Mouse (Mus musculus): ENCODE data around the gene Terf2. TPM values are rescaled to one million over a fixed set of nuclear protein-coding genes. Genes with fewer than 3 reads are reported as not detected.
"Not testable (repeated sequence)": the region's sequence is repeated elsewhere in the genome, so short reads cannot be mapped to it uniquely, and the experiment has no call there.

Terf2 gene
- polyA plus RNA-seq, 1 experiment: 1.4 TPM

DNA sequence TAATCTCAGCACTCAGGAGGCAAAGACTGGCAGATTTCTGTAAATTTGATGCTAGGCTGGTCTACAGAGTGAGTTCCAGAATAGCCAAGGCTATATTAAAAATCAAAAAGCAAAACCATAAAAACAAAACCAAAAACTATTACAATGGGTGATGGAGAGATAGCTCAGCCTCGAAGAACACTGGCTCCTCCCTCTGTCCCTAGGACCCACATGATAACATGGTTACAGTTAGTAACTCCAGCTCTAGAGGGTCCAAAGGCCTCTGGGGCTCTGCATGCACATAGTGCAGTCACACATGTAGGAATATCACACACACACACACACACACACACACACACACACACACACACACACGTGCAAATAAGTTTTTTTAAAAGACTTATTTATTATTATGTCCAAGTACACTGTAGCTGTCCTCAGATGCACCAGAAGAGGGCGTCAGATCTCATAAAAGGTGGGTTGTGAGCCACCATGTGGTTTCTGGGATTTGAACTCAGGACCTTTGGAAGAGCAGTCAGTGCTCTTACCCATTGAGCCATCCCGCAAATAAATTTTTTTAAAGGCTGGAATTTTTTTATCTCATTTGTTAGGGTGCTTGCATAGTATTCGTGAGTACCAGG lies 13.6 kb upstream of the Terf2 start:
- Histone ChIP-seq H3K4me3 (replicated peaks) (no peak overlapping the region), H3K9me3 (ENCODE audit: control insufficient read depth, low read length) (no peaks in the 10 kb centered on the region), H3K36me3 (ENCODE audit: control insufficient read depth) (no peaks in the 10 kb centered on the region), H3K4me1 (ENCODE audit: control insufficient read depth) (peaks cover 7% of the 10 kb centered on the region), H3K27me3 (ENCODE audit: control insufficient read depth) (no peaks in the 10 kb centered on the region)
- no peak for TF ChIP-seq GATA1 (IDR thresholded peaks at IDR 0.05; ENCODE audit: low read length)
- TF ChIP-seq TAL1 (IDR thresholded peaks at IDR 0.05; ENCODE audit: low read length): no peak

DNA sequence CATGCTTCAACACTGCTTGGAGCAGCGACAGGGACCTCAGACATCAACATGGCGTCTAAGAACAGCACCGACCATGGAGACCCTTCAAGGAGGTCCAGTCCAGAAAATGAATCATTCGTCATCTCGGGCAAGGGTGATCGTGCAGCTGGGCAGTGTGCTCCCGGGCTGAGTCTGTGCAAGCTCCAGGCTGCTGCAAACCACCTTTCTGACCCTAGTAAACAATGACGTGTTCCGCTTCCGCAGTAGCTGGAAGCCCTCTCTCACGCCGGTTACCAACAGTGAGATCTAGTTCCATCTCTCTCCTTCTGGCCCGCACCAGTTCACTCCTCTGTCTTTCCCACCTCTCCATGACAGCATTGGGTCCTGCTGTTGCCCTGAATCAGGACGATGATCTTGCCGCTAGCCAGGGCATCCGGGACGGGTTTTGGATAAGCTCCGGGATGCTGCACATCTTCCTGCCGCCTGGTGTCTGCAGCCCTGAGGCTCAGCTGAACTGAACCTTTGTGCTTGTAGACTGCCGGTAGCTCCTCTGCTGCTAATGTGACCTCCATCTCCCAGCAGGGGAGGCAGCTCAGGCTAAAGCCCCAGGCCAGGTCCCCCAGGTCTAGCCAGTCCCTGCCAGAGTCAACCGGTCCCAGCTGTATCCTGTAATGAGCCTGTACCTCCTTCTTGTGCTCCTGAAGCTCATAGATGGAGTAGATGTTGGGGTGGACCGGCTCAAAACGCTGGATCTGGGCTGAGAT lies 12.8 kb upstream of the Terf2 start:
- Histone ChIP-seq H3K36me3 (ENCODE audit: control insufficient read depth) (no peaks in the 10 kb centered on the region), H3K9me3 (ENCODE audit: control insufficient read depth, low read length) (no peaks in the 10 kb centered on the region), H3K4me3 (replicated peaks) (peak overlapping the region; percentile 6), H3K4me1 (ENCODE audit: control insufficient read depth) (no peaks in the 10 kb centered on the region; the same call in none of the 2 replicates), H3K27me3 (ENCODE audit: control insufficient read depth) (no peaks in the 10 kb centered on the region)
- TF ChIP-seq TAL1 (IDR thresholded peaks at IDR 0.05; ENCODE audit: low read length) (no peak), GATA1 (IDR thresholded peaks at IDR 0.05; ENCODE audit: low read length) (no peak)

DNA sequence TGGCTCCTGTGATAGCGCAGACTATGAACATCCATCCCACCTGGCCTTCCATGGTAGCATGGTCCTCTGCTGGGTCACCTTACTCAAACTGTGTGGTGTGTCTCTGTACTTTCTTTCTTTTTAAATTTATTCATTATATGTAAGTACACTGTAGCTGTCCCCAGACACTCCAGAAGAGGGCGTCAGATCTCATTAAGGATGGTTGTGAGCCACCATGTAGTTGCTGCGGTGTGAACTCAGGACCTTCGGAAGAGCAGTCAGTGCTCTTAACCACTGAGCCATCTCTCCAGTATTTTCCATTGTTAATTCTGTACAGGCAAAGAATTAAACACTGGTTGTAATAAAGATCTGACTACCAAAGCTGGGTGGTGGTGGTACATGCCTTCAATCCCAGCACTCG lies 11.7 kb upstream of the Terf2 start:
- H3K9me3 ChIP-seq (ENCODE audit: control insufficient read depth, low read length); H3K4me3 ChIP-seq (replicated peaks); H3K36me3 ChIP-seq (ENCODE audit: control insufficient read depth); H3K4me1 ChIP-seq (ENCODE audit: control insufficient read depth); H3K27me3 ChIP-seq (ENCODE audit: control insufficient read depth): not testable (repeated sequence)

DNA sequence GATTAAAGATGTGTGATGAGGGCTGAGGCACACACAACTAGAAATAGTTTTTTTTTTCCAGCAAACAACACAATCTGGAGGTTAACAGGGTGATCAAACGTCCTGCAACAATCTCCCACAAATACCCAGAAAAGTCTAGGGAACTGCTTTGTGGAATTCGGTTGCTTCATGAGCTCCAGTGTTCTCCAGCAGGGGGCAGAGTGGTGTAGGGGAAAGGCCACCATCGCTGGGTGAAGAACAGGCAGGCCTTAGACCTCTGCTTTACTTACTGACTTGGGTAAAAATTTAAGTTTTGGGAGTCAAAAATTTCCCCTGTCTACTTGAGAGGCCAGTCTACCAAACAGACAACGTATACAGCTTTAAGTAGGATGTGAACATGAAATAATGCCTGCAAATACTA lies 8.2 kb upstream of the Terf2 start:
- TF ChIP-seq TAL1 (IDR thresholded peaks at IDR 0.05; ENCODE audit: low read length) (no peak), GATA1 (IDR thresholded peaks at IDR 0.05; ENCODE audit: low read length) (no peak)
- H3K9me3 ChIP-seq (ENCODE audit: control insufficient read depth, low read length): no peaks in the 10 kb centered on the region
- no peak overlapping the region for H3K4me3 ChIP-seq (replicated peaks)
- H3K4me1 ChIP-seq (ENCODE audit: control insufficient read depth): no peaks in the 10 kb centered on the region; the same call in 1 of the 2 replicates
- H3K36me3 ChIP-seq (ENCODE audit: control insufficient read depth): no peaks in the 10 kb centered on the region
- H3K27me3 ChIP-seq (ENCODE audit: control insufficient read depth): no peaks in the 10 kb centered on the region

DNA sequence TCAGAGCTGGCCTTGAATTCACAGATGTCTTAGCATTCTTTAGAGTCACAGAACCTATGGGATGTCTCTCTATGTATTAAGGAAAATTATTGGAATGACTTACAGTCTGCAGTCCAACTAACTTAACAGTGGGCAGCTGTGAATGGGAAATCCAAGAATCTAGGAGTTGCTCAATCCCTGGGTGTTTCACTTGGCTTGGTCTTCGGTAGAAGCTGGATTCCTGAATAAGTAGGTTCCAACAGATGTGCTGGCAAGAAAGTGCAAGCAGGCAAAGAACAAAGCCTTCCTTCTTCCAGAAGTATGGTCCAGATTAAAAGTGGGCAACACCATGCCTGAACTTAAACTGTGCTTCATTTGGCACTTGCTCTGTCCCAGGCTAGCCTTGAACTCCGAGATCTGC lies 4.3 kb upstream of the Terf2 start:
- no peak for TF ChIP-seq TAL1 (IDR thresholded peaks at IDR 0.05; ENCODE audit: low read length)
- no peak for TF ChIP-seq GATA1 (IDR thresholded peaks at IDR 0.05; ENCODE audit: low read length)
- H3K4me1 ChIP-seq (ENCODE audit: control insufficient read depth): peaks cover 10% of the 10 kb centered on the region

DNA sequence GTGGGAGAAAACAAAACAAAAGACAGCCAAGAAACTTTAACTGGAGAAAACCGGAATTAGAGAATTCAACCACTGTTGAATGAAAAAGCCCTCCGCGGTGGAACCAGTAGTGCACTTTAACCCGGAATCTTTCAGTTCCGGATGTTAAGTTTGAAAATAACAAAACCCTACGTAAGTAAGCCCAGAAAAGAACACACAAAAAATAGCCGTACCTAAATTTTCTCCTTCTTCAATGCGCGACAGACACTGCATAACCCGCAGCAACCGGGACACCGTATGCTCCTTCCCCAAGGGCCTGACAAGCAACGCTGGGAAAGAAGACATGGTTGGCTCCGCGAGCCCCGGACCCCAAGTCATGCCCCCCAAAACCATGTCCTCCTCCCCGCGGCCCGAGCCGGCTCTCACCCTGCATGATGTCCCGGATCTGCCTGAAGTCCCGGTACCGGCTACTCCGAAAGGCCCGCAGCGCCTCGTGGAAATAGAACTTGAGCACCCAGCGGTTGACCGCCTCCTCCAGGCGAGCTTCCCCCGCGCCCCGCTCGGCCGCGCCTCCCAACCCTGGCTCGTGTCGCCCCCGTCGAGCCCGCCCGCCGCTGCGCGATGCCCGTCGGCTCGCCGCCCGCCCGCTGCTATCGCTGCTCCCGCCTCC lies 506 bp downstream of the Terf2 start:
- H3K27me3 ChIP-seq (ENCODE audit: control insufficient read depth): no peaks in the 10 kb centered on the region
- peaks cover 36% of the 10 kb centered on the region for H3K4me1 ChIP-seq (ENCODE audit: control insufficient read depth)
- TF ChIP-seq TAL1 (IDR thresholded peaks at IDR 0.05; ENCODE audit: low read length): no peak
- no peak for TF ChIP-seq GATA1 (IDR thresholded peaks at IDR 0.05; ENCODE audit: low read length)

More for the DNA sequence above, 4.3 kb upstream of the Terf2 start:
- Histone ChIP-seq H3K27me3 (ENCODE audit: control insufficient read depth) (no peaks in the 10 kb centered on the region), H3K36me3 (ENCODE audit: control insufficient read depth) (no peaks in the 10 kb centered on the region), H3K9me3 (ENCODE audit: control insufficient read depth, low read length) (no peaks in the 10 kb centered on the region), H3K4me3 (replicated peaks) (no peak overlapping the region)

DNA sequence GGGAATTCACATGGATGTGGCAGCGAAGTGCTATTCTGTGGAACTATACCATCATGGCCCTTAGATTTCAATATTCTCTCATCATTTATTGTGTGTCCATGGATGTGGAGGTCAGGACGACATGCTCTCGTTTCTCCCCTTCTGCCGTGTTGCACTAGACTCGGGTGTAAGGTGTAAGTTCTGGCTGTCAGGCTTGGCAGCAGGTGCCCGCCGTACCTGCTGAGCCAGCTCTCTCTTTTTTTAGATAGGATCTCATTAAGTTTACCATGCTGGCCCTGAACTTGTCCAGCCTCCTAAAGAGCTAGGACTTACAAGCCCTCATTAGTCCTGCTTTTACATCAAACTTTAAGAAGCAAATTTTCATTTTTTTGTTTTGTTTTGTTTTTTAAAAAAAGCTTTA lies 5.8 kb downstream of the Terf2 start:
- Histone ChIP-seq H3K4me1 (ENCODE audit: control insufficient read depth) (peaks cover 26% of the 10 kb centered on the region), H3K9me3 (ENCODE audit: control insufficient read depth, low read length) (peaks cover 2% of the 10 kb centered on the region; the same call in 1 of the 2 replicates), H3K4me3 (replicated peaks) (no peak overlapping the region), H3K36me3 (ENCODE audit: control insufficient read depth) (peaks cover 77% of the 10 kb centered on the region), H3K27me3 (ENCODE audit: control insufficient read depth) (no peaks in the 10 kb centered on the region)
- TF ChIP-seq GATA1 (IDR thresholded peaks at IDR 0.05; ENCODE audit: low read length): no peak
- TF ChIP-seq TAL1 (IDR thresholded peaks at IDR 0.05; ENCODE audit: low read length): no peak

More for the DNA sequence above, 506 bp downstream of the Terf2 start:
- Histone ChIP-seq H3K4me3 (replicated peaks) (peak overlapping the region; percentile 95), H3K36me3 (ENCODE audit: control insufficient read depth) (peaks cover 33% of the 10 kb centered on the region), H3K9me3 (ENCODE audit: control insufficient read depth, low read length) (no peaks in the 10 kb centered on the region)

DNA sequence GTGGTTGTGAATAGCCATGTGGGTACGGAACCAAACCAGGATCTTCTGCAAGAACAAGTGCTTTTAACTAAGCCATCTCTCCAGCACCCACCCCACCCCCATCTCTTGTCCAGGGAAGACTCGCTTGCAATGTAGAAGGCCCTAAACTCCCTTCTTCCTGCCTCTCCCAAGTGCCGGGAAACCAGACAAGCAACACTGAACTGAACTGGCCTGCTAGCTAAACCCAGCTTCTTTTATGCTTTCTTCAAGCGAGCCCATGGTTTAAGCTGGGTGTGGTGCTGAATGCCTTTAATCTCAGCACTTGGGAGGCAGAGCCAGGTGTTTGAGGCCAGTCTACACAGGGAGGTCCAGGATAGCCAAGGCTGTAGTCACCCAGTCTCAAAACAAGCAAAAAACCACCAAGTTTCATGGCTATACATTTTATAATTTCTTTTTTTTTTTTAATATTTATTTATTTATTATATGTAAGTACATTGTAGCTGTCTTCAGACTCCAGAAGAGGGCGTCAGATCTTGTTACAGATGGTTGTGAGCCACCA lies 7.8 kb downstream of the Terf2 start:
- H3K4me1 ChIP-seq (ENCODE audit: control insufficient read depth): peaks cover 6% of the 10 kb centered on the region
- peaks cover 84% of the 10 kb centered on the region for H3K36me3 ChIP-seq (ENCODE audit: control insufficient read depth)
- TF ChIP-seq GATA1 (IDR thresholded peaks at IDR 0.05; ENCODE audit: low read length): no peak
- TF ChIP-seq TAL1 (IDR thresholded peaks at IDR 0.05; ENCODE audit: low read length): no peak
- H3K4me3 ChIP-seq (replicated peaks): no peak overlapping the region
- no peaks in the 10 kb centered on the region for H3K27me3 ChIP-seq (ENCODE audit: control insufficient read depth)
- H3K9me3 ChIP-seq (ENCODE audit: control insufficient read depth, low read length): peaks cover 2% of the 10 kb centered on the region; the same call in 1 of the 2 replicates

DNA sequence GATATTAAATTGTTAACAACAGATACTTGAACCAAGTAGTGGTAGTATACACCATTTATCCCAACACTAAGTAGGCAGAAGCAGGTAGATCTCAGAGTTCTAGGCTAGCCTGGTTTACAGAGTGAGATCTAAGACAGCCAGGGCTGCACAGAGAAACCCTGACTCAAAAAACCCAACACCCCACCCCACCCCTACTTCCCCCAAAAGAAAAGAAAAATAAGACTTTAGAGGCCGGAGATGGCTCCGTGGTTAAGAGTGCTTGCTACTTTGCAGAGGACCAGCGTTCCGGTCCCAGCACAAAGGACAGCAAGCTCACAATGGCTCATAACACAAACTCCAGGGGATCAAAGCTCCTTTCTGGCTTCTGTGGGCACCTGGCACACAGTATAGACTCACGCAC lies 10.3 kb downstream of the Terf2 start:
- no peak for TF ChIP-seq TAL1 (IDR thresholded peaks at IDR 0.05; ENCODE audit: low read length)
- TF ChIP-seq GATA1 (IDR thresholded peaks at IDR 0.05; ENCODE audit: low read length): no peak
- Histone ChIP-seq H3K27me3 (ENCODE audit: control insufficient read depth) (no peaks in the 10 kb centered on the region), H3K9me3 (ENCODE audit: control insufficient read depth, low read length) (peaks cover 2% of the 10 kb centered on the region; the same call in 1 of the 2 replicates), H3K4me1 (ENCODE audit: control insufficient read depth) (no peaks in the 10 kb centered on the region), H3K4me3 (replicated peaks) (no peak overlapping the region), H3K36me3 (ENCODE audit: control insufficient read depth) (peaks cover 87% of the 10 kb centered on the region)

Data from erythroblast, embryonic 14.5 days (primary cell).